8 mouse cellular contexts compared by ENCODE assay signal in the genomic region with DNA sequence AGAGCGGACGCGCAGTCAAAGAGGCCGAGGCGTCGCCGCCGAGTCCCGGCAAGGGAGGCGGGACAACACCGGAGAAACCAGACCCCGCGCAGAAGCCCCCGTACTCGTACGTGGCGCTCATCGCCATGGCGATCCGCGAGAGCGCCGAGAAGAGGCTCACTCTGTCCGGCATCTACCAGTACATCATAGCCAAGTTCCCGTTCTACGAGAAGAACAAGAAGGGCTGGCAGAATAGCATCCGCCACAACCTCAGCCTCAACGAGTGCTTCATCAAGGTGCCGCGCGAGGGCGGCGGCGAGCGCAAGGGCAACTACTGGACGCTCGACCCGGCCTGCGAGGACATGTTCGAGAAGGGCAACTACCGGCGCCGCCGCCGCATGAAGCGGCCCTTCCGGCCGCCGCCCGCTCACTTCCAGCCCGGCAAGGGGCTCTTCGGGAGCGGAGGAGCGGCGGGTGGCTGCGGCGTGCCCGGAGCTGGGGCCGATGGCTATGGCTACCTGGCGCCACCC. TPM values are rescaled to one million over a fixed set of nuclear protein-coding genes. Genes with fewer than 3 reads are reported as not detected.
DNase-seq lines count a peak whose midpoint lies in the region; ATAC-seq and TF ChIP-seq lines count a peak whose summit lies in the region.

No protein-coding gene starts in this region.

- peak overlapping the region; percentile 57 for H3K4me3 ChIP-seq in heart, embryonic 13.5 days

- POLR2A ChIA-PET in Patski (lab: Charles Lee): no interaction called here

- ATAC-seq in Patski: peak; percentile 25
- ATAC-seq in heart, embryonic 13.5 days (ENCODE audit: extremely low read depth, insufficient number of reproducible peaks, low FRiP score, low TSS enrichment): no peak
- ATAC-seq in inflammation-experienced regulatory T-cells, adult 6 months: no peak

- peak; percentile 62 for DNase-seq in adrenal gland, adult 2 months
- DNase-seq in adrenal gland, postnatal 14 days: no peak
- no peak for DNase-seq in Patski (ENCODE audit: low read depth, low spot score)
- peak; percentile 32 to 75 for DNase-seq in kidney, postnatal 36 days
- peak; percentile 75 for DNase-seq in neural tube, embryonic 10.5 days (ENCODE audit: extremely low spot score, low spot score)
- DNase-seq in frontal cortex, postnatal 14 days (ENCODE audit: low spot score in 2 of 2): no peak

- no peaks in the 10 kb centered on the region for H3K9me3 ChIP-seq in heart, embryonic 13.5 days

- CTCF ChIA-PET in Patski (lab: Charles Lee): interaction anchor here (1.6 kb wide), 1 partner anchor 17 kb away, joined by 3 read pairs; no protein-coding TSS in a partner anchor

- peak overlapping the region; percentile 44 for H3K9ac ChIP-seq in heart, embryonic 13.5 days

- H3K36me3 ChIP-seq in heart, embryonic 13.5 days: no peaks in the 10 kb centered on the region

- H3K4me2 ChIP-seq in heart, embryonic 13.5 days: peak overlapping the region; percentile 91

- under 1% methylated on average over 60 of the region's 60 CpGs for WGBS in heart, embryonic 13.5 days

- H3K27ac ChIP-seq in heart, embryonic 13.5 days (replicated peaks): no peak overlapping the region

- H3K4me1 ChIP-seq in heart, embryonic 13.5 days: peaks cover 34% of the 10 kb centered on the region

- in situ Hi-C loops in Patski (cut with MboI; ENCODE audit: low pct_unique_long_range_greater_than_20kb): no loop called here

- H3K27me3 ChIP-seq in Patski: peaks cover 66% of the 10 kb centered on the region
- peaks cover 99% of the 10 kb centered on the region for H3K27me3 ChIP-seq in heart, embryonic 13.5 days (replicated peaks)

- no peak for TF ChIP-seq CTCF in Patski (IDR thresholded peaks at IDR 0.05)

RNA-seq across cellular contexts. Expression of a gene that starts 0.7 kb away (rescaled TPM):
- total RNA-seq in adrenal gland, adult 2 months (2021): under 1 TPM in 1 of 2 experiments, not detected in 1; 0.20 TPM
- polyA plus RNA-seq in adrenal gland, adult 2 months (2012; rRNA removed): 0.04 and 0.35 TPM in 2 replicates
- total RNA-seq in adrenal gland, postnatal 14 days (2021): not detected in 2 replicates
- polyA plus RNA-seq in Patski (2021): 2.2 TPM
- polyA plus RNA-seq in heart, embryonic 13.5 days (2015; fragmentation: Nextera tagmentation; extraction: Ambion mirVana): not detected in 2 replicates
- not detected for polyA plus RNA-seq in inflammation-experienced regulatory T-cells, adult 6 months (2017; shearing (Covaris generic))

RNA-seq across cellular contexts. Expression of a gene that starts 30.4 kb away (rescaled TPM):
- total RNA-seq in adrenal gland, adult 2 months (2021): 10 to 100 TPM; 20.6 to 22.0 TPM
- polyA plus RNA-seq in adrenal gland, adult 2 months (2012; rRNA removed): 0.83 and 1.1 TPM in 2 replicates
- 27.8 and 31.9 TPM in 2 replicates for total RNA-seq in adrenal gland, postnatal 14 days (2021)
- polyA plus RNA-seq in Patski (2021): 39.9 TPM
- 26.6 and 33.5 TPM in 2 replicates for polyA plus RNA-seq in heart, embryonic 13.5 days (2015; fragmentation: Nextera tagmentation; extraction: Ambion mirVana)
- polyA plus RNA-seq in inflammation-experienced regulatory T-cells, adult 6 months (2017; shearing (Covaris generic)): 10 to 100 TPM; 51.4 to 76.6 (median 60.3) TPM

RNA-seq across cellular contexts. Expression of a gene that starts 52.9 kb away (rescaled TPM):
- not detected for total RNA-seq in adrenal gland, adult 2 months (2021)
- polyA plus RNA-seq in adrenal gland, adult 2 months (2012; rRNA removed): not detected in 2 replicates
- total RNA-seq in adrenal gland, postnatal 14 days (2021): not detected in 2 replicates
- not detected for polyA plus RNA-seq in Patski (2021)
- polyA plus RNA-seq in heart, embryonic 13.5 days (2015; fragmentation: Nextera tagmentation; extraction: Ambion mirVana): not detected in 2 replicates
- polyA plus RNA-seq in inflammation-experienced regulatory T-cells, adult 6 months (2017; shearing (Covaris generic)): not detected

Comparison
In these comparisons a context has a peak if more than half of its experiments do, and no peak if none do; other contexts are left out.
1. DNase-seq: peak in adrenal gland, adult 2 months (single experiment), kidney, postnatal 36 days (2 of 2) and neural tube, embryonic 10.5 days (single experiment); none in adrenal gland, postnatal 14 days (single experiment), Patski (single experiment) and frontal cortex, postnatal 14 days (0 of 2).
2. RNA of a gene that starts 30.4 kb away (polyA plus RNA-seq): 51.4 to 76.6 TPM in inflammation-experienced regulatory T-cells, adult 6 months, 39.9 TPM in Patski (single experiment) and 26.6 to 33.5 TPM in heart, embryonic 13.5 days; 0.83 to 1.1 TPM in adrenal gland, adult 2 months; every median in the first group is over 10 times any median in the second.